Mouse (Mus musculus) hindbrain, embryonic 10.5 days (tissue): ENCODE measurements around the gene Pde6g. TPM values are rescaled to one million over a fixed set of nuclear protein-coding genes. Genes with fewer than 3 reads are reported as not detected.

ENCODE experiments used
- polyA plus RNA-seq: library from polyadenylated mRNA; unstranded; fragments of >200 nt; fragmentation: Nextera tagmentation; extraction: Ambion mirVana; gene quantifications from 2 replicates; pipeline ENCODE4 v1.2.1, GENCODE M21; 2016

Gene Pde6g
- polyA plus RNA-seq, 1 experiment from 2014 or later: 0.31 TPM

Other genes with a start within 250 kb of the Pde6g start
- gene Bahcc1, start 220.6 kb downstream of the Pde6g start, polyA plus RNA-seq: 17.0 and 18.8 TPM in 2 replicates
- 3,119 and 3,536 TPM in 2 replicates for gene Actg1, start 105.0 kb downstream of the Pde6g start, polyA plus RNA-seq
- 0.50 and 0.77 TPM in 2 replicates for gene Fscn2, start 92.0 kb downstream of the Pde6g start, polyA plus RNA-seq
- 38.0 and 45.9 TPM in 2 replicates for gene Faap100, start 74.7 kb downstream of the Pde6g start, polyA plus RNA-seq
- gene Nploc4, start 15.8 kb downstream of the Pde6g start, polyA plus RNA-seq: 47.7 and 49.3 TPM in 2 replicates
- gene Tspan10, start 10.9 kb downstream of the Pde6g start, polyA plus RNA-seq: 0.12 and 0.46 TPM in 2 replicates
- gene Oxld1, start 4.6 kb upstream of the Pde6g start, polyA plus RNA-seq: 12.5 and 13.2 TPM in 2 replicates
- gene Ccdc137, start 4.6 kb upstream of the Pde6g start, polyA plus RNA-seq: 34.4 and 37.3 TPM in 2 replicates
- 59.6 and 62.3 TPM in 2 replicates for gene Arl16, start 14.1 kb upstream of the Pde6g start, polyA plus RNA-seq
- 171 and 186 TPM in 2 replicates for gene Mrpl12, start 31.1 kb upstream of the Pde6g start, polyA plus RNA-seq
- gene Slc25a10, start 38.3 kb upstream of the Pde6g start, polyA plus RNA-seq: 50.6 and 53.3 TPM in 2 replicates
- 0.14 and 0.17 TPM in 2 replicates for gene Gcgr, start 77.2 kb upstream of the Pde6g start, polyA plus RNA-seq
- gene Mcrip1, start 96.2 kb upstream of the Pde6g start, polyA plus RNA-seq: 219 and 261 TPM in 2 replicates
- 0.27 TPM in 1 of 2 replicates, not detected in the other for gene Ppp1r27, start 97.6 kb upstream of the Pde6g start, polyA plus RNA-seq
- 519 and 570 TPM in 2 replicates for gene P4hb, start 119.8 kb upstream of the Pde6g start, polyA plus RNA-seq
- gene Arhgdia, start 128.1 kb upstream of the Pde6g start, polyA plus RNA-seq: 799 and 820 TPM in 2 replicates
- gene Alyref, start 144.9 kb upstream of the Pde6g start, polyA plus RNA-seq: 607 and 643 TPM in 2 replicates
- 237 TPM in 2 replicates for gene Anapc11, start 144.9 kb upstream of the Pde6g start, polyA plus RNA-seq
- gene Npb, start 155.0 kb upstream of the Pde6g start, polyA plus RNA-seq: 0.34 and 0.63 TPM in 2 replicates
- 139 and 160 TPM in 2 replicates for gene Pcyt2, start 164.4 kb upstream of the Pde6g start, polyA plus RNA-seq
- gene Sirt7, start 171.7 kb upstream of the Pde6g start, polyA plus RNA-seq: 37.0 and 42.4 TPM in 2 replicates
- gene Mafg, start 180.1 kb upstream of the Pde6g start, polyA plus RNA-seq: 23.1 and 26.2 TPM in 2 replicates
- 37.6 and 38.7 TPM in 2 replicates for gene Pycr1, start 190.3 kb upstream of the Pde6g start, polyA plus RNA-seq
- gene Myadml2, start 194.7 kb upstream of the Pde6g start, polyA plus RNA-seq: not detected in 2 replicates
- gene Notum, start 207.7 kb upstream of the Pde6g start, polyA plus RNA-seq: 2.3 and 4.3 TPM in 2 replicates
- 147 and 178 TPM in 2 replicates for gene Aspscr1, start 219.5 kb upstream of the Pde6g start, polyA plus RNA-seq